Comparison of ENCODE assay signal across 8 mouse cellular contexts in the genomic region with DNA sequence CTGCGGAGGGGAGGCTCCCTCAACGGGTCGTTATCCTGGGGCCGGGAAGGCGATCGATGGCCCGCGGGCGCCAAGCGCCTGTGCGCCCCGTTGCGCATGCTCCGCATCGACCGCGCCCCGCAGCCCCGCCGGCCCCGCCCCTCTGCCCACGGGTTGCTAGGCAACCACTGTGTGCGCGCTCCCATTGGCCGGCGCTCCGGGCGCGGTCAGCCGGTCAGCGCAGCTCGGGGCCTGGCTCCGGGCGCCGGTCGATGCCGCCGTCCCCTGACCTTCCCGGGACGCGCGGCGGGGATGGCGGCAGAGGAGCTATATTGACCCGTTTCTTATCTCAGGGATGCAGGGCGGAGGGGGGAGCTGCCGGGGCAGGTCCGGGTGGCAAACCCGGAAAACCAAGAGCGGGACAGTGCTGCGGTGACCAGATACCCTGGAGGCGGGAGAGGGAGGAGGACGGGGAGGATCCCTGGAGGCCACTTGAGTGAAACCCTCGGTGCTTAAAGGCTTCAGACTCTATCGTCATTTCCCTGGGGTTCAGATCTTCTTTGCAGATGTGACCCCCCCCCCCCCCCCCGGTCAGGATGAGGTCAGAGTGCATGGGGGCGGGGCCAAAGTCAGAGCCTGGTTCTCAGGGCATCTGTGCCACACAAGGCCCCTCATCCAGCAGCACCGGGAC. TPM values are rescaled to one million over a fixed set of nuclear protein-coding genes. Genes with fewer than 3 reads are reported as not detected.
DNase-seq lines count a peak whose midpoint lies in the region; ATAC-seq and TF ChIP-seq lines count a peak whose summit lies in the region.

No protein-coding gene starts in this region.

- under 1% methylated on average over 41 of the region's 58 CpGs for whole genome bisulfite sequencing in forebrain, embryonic 13.5 days
- 2% methylated on average over 57 of the region's 58 CpGs for WGBS in large intestine, adult 2 months
- WGBS in liver, embryonic 16.5 days (ENCODE audit: insufficient replicate concordance): under 1% methylated on average over 57 of the region's 58 CpGs
- under 1% methylated on average over 58 of the region's 58 CpGs for WGBS in neural tube, embryonic 12.5 days

- peak; percentile 90 for DNase-seq in heart, postnatal 10 days
- peak; percentile 18 for DNase-seq in large intestine, adult 2 months (ENCODE audit: low read depth, low spot score)
- DNase-seq in telencephalon, adult 2 months (ENCODE audit: low read depth, low spot score): peak; percentile 29

- intact Hi-C loops in heart, postnatal 10 days (cut with DNase I): no loop called here

- peaks cover 55% of the 10 kb centered on the region for H3K27me3 ChIP-seq in E14TG2a.4 (ENCODE audit: insufficient read depth, low read length)
- H3K27me3 ChIP-seq in forebrain, embryonic 13.5 days: peaks cover 28% of the 10 kb centered on the region
- H3K27me3 ChIP-seq in liver, embryonic 16.5 days (ENCODE audit: control insufficient read depth, insufficient read depth, low read depth, low read length): peaks cover 28% of the 10 kb centered on the region
- peaks cover 27% of the 10 kb centered on the region for H3K27me3 ChIP-seq in neural tube, embryonic 12.5 days (replicated peaks)

- peaks cover 37% of the 10 kb centered on the region for H3K4me1 ChIP-seq in E14TG2a.4 (replicated peaks; ENCODE audit: low read depth, low read length)
- H3K4me1 ChIP-seq in forebrain, embryonic 13.5 days: 0 out of 2 replicates have a peak, but pooled peaks cover 5% of the 10 kb centered on the region
- H3K4me1 ChIP-seq in liver, embryonic 16.5 days (ENCODE audit: control insufficient read depth, low read depth, low read length): peaks cover 14% of the 10 kb centered on the region
- peaks cover 7% of the 10 kb centered on the region; the same call in 1 of the 2 replicates for H3K4me1 ChIP-seq in neural tube, embryonic 12.5 days

- H3K9me3 ChIP-seq in E14TG2a.4 (ENCODE audit: low read length): no peaks in the 10 kb centered on the region
- H3K9me3 ChIP-seq in forebrain, embryonic 13.5 days (replicated peaks): no peaks in the 10 kb centered on the region
- no peaks in the 10 kb centered on the region for H3K9me3 ChIP-seq in liver, embryonic 16.5 days (replicated peaks; ENCODE audit: control insufficient read depth, low read length)
- H3K9me3 ChIP-seq in neural tube, embryonic 12.5 days: no peaks in the 10 kb centered on the region

- H3K36me3 ChIP-seq in E14TG2a.4 (ENCODE audit: insufficient read depth, low read length): no peaks in the 10 kb centered on the region
- no peaks in the 10 kb centered on the region for H3K36me3 ChIP-seq in forebrain, embryonic 13.5 days (ENCODE audit: poor library complexity, severe bottlenecking)
- no peaks in the 10 kb centered on the region for H3K36me3 ChIP-seq in liver, embryonic 16.5 days (ENCODE audit: control insufficient read depth, insufficient read depth)
- H3K36me3 ChIP-seq in neural tube, embryonic 12.5 days: no peaks in the 10 kb centered on the region

- peak overlapping the region; percentile 72 for H3K4me2 ChIP-seq in forebrain, embryonic 13.5 days
- H3K4me2 ChIP-seq in liver, embryonic 16.5 days (ENCODE audit: low read depth, low read length): peak overlapping the region; percentile 85
- peak overlapping the region; percentile 73 for H3K4me2 ChIP-seq in neural tube, embryonic 12.5 days (replicated peaks)

- peak overlapping the region; percentile 54 for H3K27ac ChIP-seq in forebrain, embryonic 13.5 days
- peak overlapping the region; percentile 73 for H3K27ac ChIP-seq in liver, embryonic 16.5 days (ENCODE audit: low read length)
- H3K27ac ChIP-seq in neural tube, embryonic 12.5 days: peak overlapping the region; percentile 62

- H3K9ac ChIP-seq in forebrain, embryonic 13.5 days: peak overlapping the region; percentile 69
- H3K9ac ChIP-seq in liver, embryonic 16.5 days (ENCODE audit: low read depth, low read length): peak overlapping the region; percentile 55
- H3K9ac ChIP-seq in neural tube, embryonic 12.5 days: peak overlapping the region; percentile 62; the same call in 1 of the 2 replicates

- peak; percentile 95 for ATAC-seq in cerebellum, adult (ENCODE audit: insufficient number of reproducible peaks, low FRiP score, low TSS enrichment)
- ATAC-seq in forebrain, embryonic 13.5 days: peak; percentile 92
- ATAC-seq in liver, embryonic 16.5 days (ENCODE audit: low read depth): peak; percentile 92
- ATAC-seq in neural tube, embryonic 12.5 days (ENCODE audit: low FRiP score, low read depth): peak; percentile 84

- TF ChIP-seq CTCF in E14TG2a.4 (conservative IDR thresholded peaks at IDR 0.05; ENCODE audit: low read length): no peak

- H3K4me3 ChIP-seq in E14TG2a.4 (replicated peaks; ENCODE audit: low read length): peak overlapping the region; percentile 89
- H3K4me3 ChIP-seq in forebrain, embryonic 13.5 days: peak overlapping the region; percentile 60
- peak overlapping the region; percentile 68 for H3K4me3 ChIP-seq in liver, embryonic 16.5 days (ENCODE audit: low read depth, low read length)
- H3K4me3 ChIP-seq in neural tube, embryonic 12.5 days: peak overlapping the region; percentile 57

RNA-seq across cellular contexts. Expression of gene Onecut3, which starts 19.2 kb away (rescaled TPM):
- polyA plus RNA-seq in forebrain, embryonic 13.5 days (2015; fragmentation: Nextera tagmentation; extraction: Ambion mirVana): 0.35 and 0.57 TPM in 2 replicates
- not detected for total RNA-seq in heart, postnatal 10 days (2021)
- 0.09 and 0.19 TPM in 2 replicates for polyA plus RNA-seq in large intestine, adult 2 months (2012; rRNA removed)
- 0.02 TPM in 1 of 2 replicates, not detected in the other for polyA plus RNA-seq in liver, embryonic 16.5 days (2015; fragmentation: Nextera tagmentation; extraction: Ambion mirVana)
- polyA plus RNA-seq in neural tube, embryonic 12.5 days (2016; fragmentation: Nextera tagmentation; extraction: Ambion mirVana): 1.0 and 1.2 TPM in 2 replicates

RNA-seq across cellular contexts. Expression of gene Tcf3, which starts 42.0 kb away (rescaled TPM):
- 112 and 119 TPM in 2 replicates for polyA plus RNA-seq in forebrain, embryonic 13.5 days (2015; fragmentation: Nextera tagmentation; extraction: Ambion mirVana)
- 10 to 100 TPM; 40.3 to 51.8 TPM for total RNA-seq in heart, postnatal 10 days (2021)
- 60.2 and 76.9 TPM in 2 replicates for polyA plus RNA-seq in large intestine, adult 2 months (2012; rRNA removed)
- 39.8 and 44.4 TPM in 2 replicates for polyA plus RNA-seq in liver, embryonic 16.5 days (2015; fragmentation: Nextera tagmentation; extraction: Ambion mirVana)
- polyA plus RNA-seq in neural tube, embryonic 12.5 days (2016; fragmentation: Nextera tagmentation; extraction: Ambion mirVana): 156 and 166 TPM in 2 replicates

Comparison
In these comparisons a context has a peak if more than half of its experiments do, and no peak if none do; other contexts are left out.
1. Peak in every context shown above with its lines: DNase-seq, ATAC-seq, H3K4me3 ChIP-seq and H3K27ac ChIP-seq.
2. DNase-seq: peak in every context shown above with its lines; median percentile 90 in heart, postnatal 10 days; 29 in telencephalon, adult 2 months; 18 in large intestine, adult 2 months.